Mouse (Mus musculus): ENCODE results near the gene Cntnap5b.

- no peak for TF ChIP-seq CTCF (IDR thresholded peaks at IDR 0.05; ENCODE audit: low read depth, low read length)
- no peak for TF ChIP-seq GATA1 (IDR thresholded peaks at IDR 0.05; ENCODE audit: borderline replicate concordance, low read length)
- TF ChIP-seq POLR2AphosphoS5 (IDR thresholded peaks at IDR 0.05; ENCODE audit: insufficient replicate concordance, low read depth, low read length), result no peak
Observed at GRCm38 (mm10) chr1:100104343-100104742, 331.8 kb downstream of the Cntnap5b start.

Measured in G1E (cell line).